Mouse (Mus musculus) lung, adult 2 months (tissue): ENCODE data around the gene Ifitm5. TPM values are rescaled to one million over a fixed set of nuclear protein-coding genes. Genes with fewer than 3 reads are reported as not detected.

Experiments used
- DNase-seq: peaks from one replicate; pipeline ENCODE4 v3.0.0; 2022
- H3K4me1 ChIP-seq: fragments of 200-500 bp; 2 replicates; pipeline ENCODE4 v1.6.1; 2011; ENCODE audit warnings: low read length; ENCODE audit not compliant: control insufficient read depth, insufficient read depth
- H3K4me3 ChIP-seq: fragments of 200-500 bp; replicated peaks from 2 replicates; pipeline ENCODE3; 2011; ENCODE audit warnings: low read depth, mild to moderate bottlenecking, control low read depth, low read length; ENCODE audit errors: extremely low read depth
- CTCF ChIP-seq: fragments of 200-500 bp; IDR thresholded peaks from 2 replicates; pipeline ENCODE4 v1.5.1; 2011; ENCODE audit warnings: mild to moderate bottlenecking, low read length, control low read depth; ENCODE audit not compliant: insufficient read depth
- POLR2A ChIP-seq: fragments of 200-500 bp; IDR thresholded peaks from 2 replicates; pipeline ENCODE4 v1.6.1; 2011; ENCODE audit warnings: low read depth, mild to moderate bottlenecking, control low read depth, low read length, borderline replicate concordance; ENCODE audit errors: extremely low read depth
- WGBS: fragments of 180-500 bp; shearing (Covaris S2); methylation state at CpG from one replicate; pipeline ENCODE4 v1.1.7; 2018; 5-methylcytosine and 5-hydroxymethylcytosine counted together
- polyA plus RNA-seq: library from polyadenylated mRNA; depleted of rRNA; stranded (reverse); fragments of >200 nt; gene quantifications from 2 replicates; pipeline ENCODE4 v1.2.3, GENCODE M21; 2012

The Ifitm5 gene
- polyA plus RNA-seq, 1 experiment: 3.2 TPM

DNA sequence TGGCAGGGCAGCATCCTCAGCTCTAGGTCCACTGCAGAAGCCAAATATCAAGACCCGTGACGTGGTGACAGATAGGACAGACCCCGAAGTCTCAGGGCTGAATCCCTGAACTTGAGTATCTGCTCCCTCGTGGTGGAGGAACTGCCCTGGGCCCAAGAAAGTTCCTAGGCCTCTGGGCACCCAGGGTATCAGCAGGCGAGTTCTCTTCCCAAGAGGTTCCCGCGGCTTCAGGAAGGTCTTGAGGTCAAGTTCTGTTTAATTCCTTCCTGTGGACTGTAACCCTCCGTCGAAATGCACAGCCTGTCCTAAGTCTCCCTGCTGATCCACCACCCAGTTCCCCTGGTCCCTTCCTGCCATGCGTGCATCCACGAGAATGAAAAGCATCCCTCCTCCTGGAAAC, 3.0 kb upstream of the Ifitm5 start:
- peaks cover 40% of the 10 kb centered on the region for H3K4me1 ChIP-seq
- TF ChIP-seq CTCF (no peak), POLR2A (no peak)
- H3K4me3 ChIP-seq: peak overlapping the region; percentile 6
- 39% methylated on average over 11 of the region's 11 CpGs for WGBS
- no peak for DNase-seq

DNA sequence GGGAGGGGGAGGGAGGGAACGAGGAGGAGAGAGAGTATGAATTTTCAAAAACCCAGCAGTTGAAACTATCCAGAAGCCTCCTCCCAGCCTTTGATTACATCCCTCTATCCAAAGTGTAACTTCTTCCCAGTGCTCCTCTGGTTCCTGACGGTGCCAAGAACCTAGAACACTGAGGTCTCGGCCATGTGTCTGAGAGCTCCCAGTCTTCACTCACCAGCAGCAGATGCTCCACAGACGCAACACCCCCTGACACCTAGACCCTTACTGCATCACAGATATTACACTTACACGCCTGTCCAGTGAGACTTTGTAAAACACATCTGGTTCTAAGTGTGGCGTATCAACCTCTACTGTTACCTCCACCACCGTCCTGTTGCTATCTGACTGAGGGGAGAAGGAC, 2.4 kb upstream of the Ifitm5 start:
- H3K4me3 ChIP-seq: no peak overlapping the region
- H3K4me1 ChIP-seq: peaks cover 40% of the 10 kb centered on the region
- no peak for DNase-seq
- no peak for TF ChIP-seq POLR2A
- TF ChIP-seq CTCF: no peak
- 64% methylated on average over 7 of the region's 7 CpGs for WGBS

DNA sequence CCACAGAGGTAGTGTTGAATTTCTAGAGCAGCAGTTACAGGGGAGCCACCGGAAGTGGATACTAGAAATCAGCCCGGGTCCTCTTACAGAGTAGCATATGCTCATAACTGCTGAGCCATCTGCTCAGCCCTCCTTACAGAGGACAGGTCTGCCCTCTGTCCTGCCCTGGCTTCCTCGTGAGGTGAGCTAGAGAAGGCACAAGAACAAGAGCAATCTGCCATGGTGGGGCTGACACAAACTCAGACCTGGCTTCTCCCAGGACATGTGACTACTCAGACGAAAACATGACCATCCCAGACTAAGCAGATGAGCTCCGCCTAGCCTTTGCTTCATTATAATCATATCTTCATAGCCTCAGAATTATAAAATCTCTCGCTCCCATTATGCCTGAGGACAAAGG, 1.7 kb upstream of the Ifitm5 start:
- DNase-seq: no peak
- Histone ChIP-seq H3K4me1 (peaks cover 44% of the 10 kb centered on the region), H3K4me3 (no peak overlapping the region)
- TF ChIP-seq CTCF (no peak), POLR2A (no peak)
- 55% methylated on average over 6 of the region's 6 CpGs for WGBS

DNA sequence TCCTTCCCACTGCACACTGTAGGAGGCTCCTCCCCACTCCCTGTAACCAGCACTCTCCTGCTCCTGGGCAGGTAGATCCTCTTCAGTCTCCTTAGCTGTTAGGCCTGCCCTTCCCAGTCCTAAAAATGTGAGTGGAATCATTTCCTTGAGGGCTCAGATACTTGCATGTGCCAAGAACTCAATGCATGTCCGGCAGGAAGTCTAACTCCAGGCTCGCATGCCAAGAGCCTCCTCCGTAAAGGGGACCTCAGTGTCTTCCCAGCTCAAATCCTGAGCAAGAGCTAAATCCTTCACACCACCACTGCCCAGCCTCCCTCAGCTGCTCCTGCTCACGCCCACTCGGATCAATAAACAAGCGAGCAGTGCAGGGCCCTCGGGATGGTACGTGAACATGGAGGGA, 960 bp upstream of the Ifitm5 start:
- WGBS: 26% methylated on average over 8 of the region's 8 CpGs
- Histone ChIP-seq H3K4me3 (peak overlapping the region; percentile 17), H3K4me1 (peaks cover 45% of the 10 kb centered on the region)
- TF ChIP-seq CTCF: no peak
- TF ChIP-seq POLR2A: peak; percentile 29; the same call in 1 of the 2 replicates
- no peak for DNase-seq

- no peak overlapping the region for H3K4me3 ChIP-seq
- 82% methylated on average over 6 of the region's 6 CpGs for WGBS
- TF ChIP-seq POLR2A (no peak), CTCF (no peak)
- DNase-seq: no peak
- H3K4me1 ChIP-seq: peaks cover 43% of the 10 kb centered on the region
Observed at GRCm38 (mm10) chr7:140949255-140949654, 836 bp downstream of the Ifitm5 start.

GRCm38 (mm10) chr7:140948161-140948560, 1.9 kb downstream of the Ifitm5 start:
- peaks cover 40% of the 10 kb centered on the region for H3K4me1 ChIP-seq
- no peak overlapping the region for H3K4me3 ChIP-seq
- DNase-seq: no peak
- 44% methylated on average over 8 of the region's 8 CpGs for WGBS
- TF ChIP-seq POLR2A (no peak), CTCF (no peak)

DNA sequence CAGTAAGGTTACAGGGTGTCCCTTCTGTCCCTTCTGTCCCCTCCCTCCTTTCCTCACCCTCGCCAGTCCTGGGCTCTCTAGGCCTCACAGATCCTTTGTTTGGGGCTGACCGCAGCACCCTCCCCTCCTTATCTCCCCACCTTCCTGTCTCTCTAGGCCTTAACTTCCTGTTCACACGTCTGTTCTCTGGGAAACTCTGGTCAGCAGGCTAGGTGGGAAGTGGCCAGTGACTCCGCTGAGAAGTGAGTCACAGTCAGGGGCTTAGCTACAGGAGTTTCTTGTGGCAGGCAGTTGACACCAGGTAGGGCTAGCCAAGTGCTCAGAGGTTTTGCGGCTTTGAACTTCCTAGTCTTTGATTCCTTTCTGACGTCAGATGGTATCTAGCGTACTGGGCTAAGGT, 3.1 kb downstream of the Ifitm5 start:
- DNase-seq: no peak
- H3K4me3 ChIP-seq: no peak overlapping the region
- WGBS: 33% methylated on average over 7 of the region's 7 CpGs
- H3K4me1 ChIP-seq: peaks cover 40% of the 10 kb centered on the region
- TF ChIP-seq POLR2A (no peak), CTCF (no peak)

DNA sequence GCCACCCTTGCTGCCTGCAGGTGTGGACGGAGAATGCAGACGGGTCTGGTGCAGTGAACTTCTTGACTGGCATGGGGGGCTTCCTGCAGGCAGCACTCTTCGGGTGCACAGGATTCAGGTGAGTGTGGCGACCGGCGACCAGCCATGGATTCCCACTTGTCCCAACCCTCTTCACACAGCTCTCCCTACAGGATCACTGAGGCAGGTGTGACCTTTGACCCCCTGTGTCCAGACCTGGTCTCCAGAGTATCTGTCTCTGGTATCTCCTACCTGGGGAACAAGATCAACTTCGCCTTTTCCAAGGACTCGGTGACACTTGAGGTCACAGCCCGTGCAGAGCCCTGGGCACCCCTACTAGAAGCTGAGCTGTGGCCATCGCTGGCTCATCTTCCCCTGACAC, 3.8 kb downstream of the Ifitm5 start:
- no peak for DNase-seq
- TF ChIP-seq CTCF: no peak
- TF ChIP-seq POLR2A: no peak
- peaks cover 37% of the 10 kb centered on the region for H3K4me1 ChIP-seq
- H3K4me3 ChIP-seq: no peak overlapping the region
- 89% methylated on average over 10 of the region's 10 CpGs for WGBS

DNA sequence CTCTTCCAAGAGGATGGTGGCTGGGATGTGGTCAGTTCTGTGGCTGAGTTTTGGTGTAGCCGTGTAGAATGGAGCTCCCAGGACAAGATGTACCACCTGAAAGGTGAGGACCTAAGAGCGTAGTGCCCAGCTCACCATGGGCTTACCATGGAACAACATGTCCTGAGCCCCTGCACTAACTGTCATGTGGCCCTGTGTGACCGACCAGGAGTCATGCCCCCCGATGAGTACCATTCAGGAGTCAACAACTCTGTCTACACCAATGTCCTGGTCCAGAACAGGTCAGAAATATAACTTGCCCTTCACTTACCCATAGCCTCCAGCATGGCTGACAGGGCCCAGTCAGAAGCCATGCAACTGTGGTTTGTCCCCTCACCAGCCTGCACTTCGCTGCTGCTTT, 4.8 kb downstream of the Ifitm5 start:
- peaks cover 28% of the 10 kb centered on the region for H3K4me1 ChIP-seq
- WGBS: 95% methylated on average over 5 of the region's 5 CpGs
- H3K4me3 ChIP-seq: no peak overlapping the region
- DNase-seq: no peak
- TF ChIP-seq POLR2A: no peak
- no peak for TF ChIP-seq CTCF

DNA sequence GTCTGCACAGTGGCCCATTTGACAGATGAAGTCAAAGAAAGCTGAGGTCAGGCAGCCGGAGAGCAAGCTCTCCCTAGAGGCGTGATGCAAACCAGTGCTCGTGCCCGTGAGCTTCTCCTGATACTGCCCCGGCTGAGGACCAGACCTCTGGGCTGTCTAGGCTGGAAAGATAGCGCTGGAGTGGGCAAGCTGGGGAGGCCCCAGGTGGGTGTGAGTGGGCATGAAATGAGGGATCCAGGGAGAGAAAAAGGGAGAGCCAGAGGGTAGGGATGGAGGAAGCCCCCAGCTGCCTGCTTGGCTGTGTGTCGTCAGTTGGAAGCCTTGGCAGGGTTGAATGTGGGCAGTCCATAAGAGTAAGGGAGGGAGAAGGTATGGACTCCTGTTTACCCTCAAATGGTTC, 5.9 kb downstream of the Ifitm5 start:
- H3K4me3 ChIP-seq: no peak overlapping the region
- no peak for DNase-seq
- no peak for TF ChIP-seq POLR2A
- TF ChIP-seq CTCF: no peak
- 85% methylated on average over 7 of the region's 7 CpGs for WGBS
- H3K4me1 ChIP-seq: peaks cover 25% of the 10 kb centered on the region
